Mouse (Mus musculus) right cerebral cortex, adult 18-20 months (tissue): Measurements from ENCODE around the gene Gm8271.
"Not testable (repeated sequence)": the region's sequence is repeated elsewhere in the genome, so short reads cannot be mapped to it uniquely, and the experiment has no call there.

ENCODE experiments used
- DNase-seq: peaks from one replicate; pipeline ENCODE4 v3.0.0; 2022; ENCODE audit warnings: mixed read lengths

The Gm8271 gene

DNA sequence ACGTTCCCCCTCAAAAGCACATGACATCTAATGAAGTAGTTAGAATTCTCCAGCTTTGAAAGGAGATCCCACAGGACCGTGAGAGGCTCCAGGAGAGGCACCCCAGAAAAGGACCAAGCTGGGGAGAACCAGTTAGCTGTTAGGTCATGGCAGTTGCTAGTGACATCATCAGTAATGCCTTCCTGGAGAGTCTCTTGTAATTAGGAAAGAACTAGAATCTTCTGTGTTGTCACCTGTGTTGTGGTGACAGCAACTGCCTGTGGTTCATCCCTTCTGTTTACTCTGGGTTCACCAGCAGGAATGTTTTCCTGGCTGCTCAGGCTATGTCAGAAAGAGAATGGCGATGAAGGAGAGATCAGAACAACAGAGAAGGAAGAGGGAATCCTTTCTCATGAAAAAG is at the start of gene Gm8271:
Gene Gm8271, plus strand, starts transcription at position 301 of the 400 bp plus-strand sequence.
- DNase-seq, result not testable (repeated sequence)

DNA sequence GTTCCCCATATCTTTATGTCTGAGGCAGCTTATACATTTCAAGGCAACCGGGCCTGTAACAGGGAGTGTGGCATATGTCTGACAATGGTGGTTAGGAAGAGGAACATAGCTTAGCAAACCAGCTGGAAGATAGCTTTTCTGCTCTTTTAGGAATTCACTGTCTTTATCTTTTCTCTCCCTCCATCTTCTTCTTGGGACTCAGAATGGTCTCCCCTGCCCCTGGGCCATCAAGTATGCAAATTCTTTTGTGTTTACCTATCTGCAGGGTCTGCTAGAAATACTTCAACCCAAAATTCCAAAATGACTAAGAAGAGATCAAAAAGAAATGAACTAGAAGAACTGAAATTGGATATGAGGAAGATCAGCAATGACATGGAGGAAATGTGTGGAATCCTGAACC is 21.4 kb upstream of the Gm8271 start, which contains the start of gene Gm3317:
Gene Gm3317, plus strand, starts transcription at position 301 of the 400 bp plus-strand sequence.
- not testable (repeated sequence) for DNase-seq
